Mouse (Mus musculus): Measurements from ENCODE around the gene Esrp2.

DNA sequence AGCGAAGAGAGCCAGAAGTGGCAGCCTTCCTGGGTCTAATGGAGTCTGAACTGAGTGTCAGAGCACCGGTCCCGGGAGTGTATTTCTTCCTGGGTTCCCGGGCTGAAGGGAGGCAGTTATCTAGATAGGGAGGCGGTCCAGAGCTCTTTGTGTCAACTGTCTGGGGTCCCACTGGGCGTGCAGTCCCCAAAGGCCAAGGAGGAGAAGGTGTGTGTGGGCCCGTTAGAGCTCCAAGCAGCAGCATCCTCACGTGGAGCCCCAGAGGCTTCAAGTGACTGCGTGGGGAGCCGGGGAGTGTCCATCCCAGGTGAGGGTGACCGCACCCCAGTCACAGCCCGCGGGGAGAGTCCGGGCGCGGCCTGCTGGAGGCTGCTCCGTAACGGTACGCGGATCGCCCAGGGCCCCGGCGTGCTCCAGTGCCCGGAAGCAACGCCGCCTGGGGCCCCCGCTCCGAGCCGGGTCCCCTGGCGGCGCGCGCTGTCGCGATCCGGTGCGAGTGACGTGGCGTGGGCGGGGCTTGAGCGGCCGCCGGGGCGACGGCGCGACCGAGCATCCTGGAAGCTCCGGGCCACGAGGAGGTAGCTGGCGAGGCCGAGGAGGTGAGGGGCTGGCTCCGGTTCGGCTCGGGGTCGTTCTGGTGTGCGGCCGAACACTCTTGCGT is 31.7 kb upstream of the Esrp2 start, which contains the start of gene Slc7a6:
- TF ChIP-seq CTCF (IDR thresholded peaks at IDR 0.05; ENCODE audit: low read depth) (no peak; the same call in 1 of the 2 replicates), EP300 (IDR thresholded peaks at IDR 0.05; ENCODE audit: low read depth) (no peak)

Measured in liver, embryonic 14.5 days (tissue).